Mouse (Mus musculus) G1E (cell line): ENCODE results near the gene Rbmy. TPM values are rescaled to one million over a fixed set of nuclear protein-coding genes. Genes with fewer than 3 reads are reported as not detected.
"Not testable (repeated sequence)": the region's sequence is repeated elsewhere in the genome, so short reads cannot be mapped to it uniquely, and the experiment has no call there.

Source experiments
- ATAC-seq: 2 replicates; pipeline ENCODE4 v1.8.0; 2016; ENCODE audit warnings: mild to moderate bottlenecking; ENCODE audit not compliant: insufficient number of reproducible peaks, poor library complexity, low FRiP score, severe bottlenecking; ENCODE audit errors: extremely low read depth
- DNase-seq: peaks from one replicate; pipeline ENCODE4 v3.0.0; 2012; ENCODE audit warnings: low spot score
- H3K27me3 ChIP-seq: 2 replicates; pipeline ENCODE4 v1.6.1; 2012; ENCODE audit warnings: mild to moderate bottlenecking, low read length, inconsistent platforms; ENCODE audit not compliant: insufficient read depth
- H3K36me3 ChIP-seq: replicated peaks from 2 replicates; pipeline ENCODE3; 2012; ENCODE audit warnings: mild to moderate bottlenecking, inconsistent platforms
- H3K4me1 ChIP-seq: 2 replicates; pipeline ENCODE4 v1.6.1; 2012; ENCODE audit warnings: low read depth, low read length, inconsistent platforms, mixed read lengths; ENCODE audit not compliant: insufficient read depth
- H3K4me3 ChIP-seq: 2 replicates; pipeline ENCODE4 v1.5.1; 2012; ENCODE audit warnings: low read depth, mild to moderate bottlenecking, inconsistent platforms, low read length, moderate library complexity, mixed read lengths
- H3K9me3 ChIP-seq: replicated peaks from 2 replicates; pipeline ENCODE4 v1.6.1; 2012; ENCODE audit warnings: inconsistent platforms
- polyA plus RNA-seq: library from polyadenylated mRNA; stranded (reverse); fragments of >175 nt; gene quantifications from 2 replicates; pipeline ENCODE4 v1.2.3, GENCODE M21; 2012
- total RNA-seq, 2 experiments: library from RNA; stranded (forward) in 1 of 2; stranded (reverse) in 1 of 2; fragments of 200-1000 nt in 1 of 2; fragments of >200 nt in 1 of 2; fragmentation: Nextera tagmentation in 1 of 2; gene quantifications; 2 replicates each; pipeline ENCODE4 v1.2.3; 2014 to 2017

Gene Rbmy
- total RNA-seq (2014; fragmentation: Nextera tagmentation) (not detected in 2 replicates), total RNA-seq (2017) (not detected in 2 replicates), polyA plus RNA-seq (not detected in 2 replicates)

GRCm38 (mm10) chrY:2830380-2830779 lies at the start of gene Rbmy, which contains the start of gene Gm10256:
TSS of gene Rbmy (plus strand) at chrY:2830680.
TSS of gene Gm10256 (plus strand) at chrY:2830699.
- not testable (repeated sequence) for H3K27me3 ChIP-seq, H3K9me3 ChIP-seq, ATAC-seq, H3K4me1 ChIP-seq, H3K36me3 ChIP-seq, H3K4me3 ChIP-seq, DNase-seq

- H3K36me3 ChIP-seq, H3K4me3 ChIP-seq, ATAC-seq, H3K9me3 ChIP-seq, DNase-seq, H3K27me3 ChIP-seq, H3K4me1 ChIP-seq: not testable (repeated sequence)
These were observed 34.4 kb upstream of the Rbmy start, which contains the start of gene Gm4064 for GRCm38 (mm10) chrY:2796105-2796504. TSS of gene Gm4064 (minus strand) at chrY:2796205.

Other genes with a start within 250 kb of the Rbmy start
- gene H2al2c, start 231.6 kb upstream of the Rbmy start, total RNA-seq (2014; fragmentation: Nextera tagmentation): not detected in 2 replicates
- not detected in 2 replicates for gene H2al2c, start 231.6 kb upstream of the Rbmy start, total RNA-seq (2017)
- gene H2al2c, start 231.6 kb upstream of the Rbmy start, polyA plus RNA-seq: not detected in 2 replicates
- not detected in 2 replicates for gene Sry, start 167.0 kb upstream of the Rbmy start, total RNA-seq (2014; fragmentation: Nextera tagmentation)
- not detected in 2 replicates for gene Sry, start 167.0 kb upstream of the Rbmy start, total RNA-seq (2017)
- gene Sry, start 167.0 kb upstream of the Rbmy start, polyA plus RNA-seq: not detected in 2 replicates
- not detected in 2 replicates for gene H2al2b, start 110.0 kb upstream of the Rbmy start, total RNA-seq (2014; fragmentation: Nextera tagmentation)
- gene H2al2b, start 110.0 kb upstream of the Rbmy start, total RNA-seq (2017): not detected in 2 replicates
- gene H2al2b, start 110.0 kb upstream of the Rbmy start, polyA plus RNA-seq: not detected in 2 replicates
- not detected in 2 replicates for gene Gm4064, start 34.5 kb upstream of the Rbmy start, total RNA-seq (2014; fragmentation: Nextera tagmentation)
- gene Gm4064, start 34.5 kb upstream of the Rbmy start, total RNA-seq (2017): not detected in 2 replicates
- gene Gm4064, start 34.5 kb upstream of the Rbmy start, polyA plus RNA-seq: not detected in 2 replicates
- not detected in 2 replicates for gene Gm10256, start within 50 bp of the Rbmy start, total RNA-seq (2014; fragmentation: Nextera tagmentation)
- gene Gm10256, start within 50 bp of the Rbmy start, total RNA-seq (2017): not detected in 2 replicates
- not detected in 2 replicates for gene Gm10256, start within 50 bp of the Rbmy start, polyA plus RNA-seq
- not detected in 2 replicates for gene Gm10352, start 70.3 kb downstream of the Rbmy start, total RNA-seq (2014; fragmentation: Nextera tagmentation)
- not detected in 2 replicates for gene Gm10352, start 70.3 kb downstream of the Rbmy start, total RNA-seq (2017)
- gene Gm10352, start 70.3 kb downstream of the Rbmy start, polyA plus RNA-seq: not detected in 2 replicates
- gene Gm29289, start 101.9 kb downstream of the Rbmy start, total RNA-seq (2014; fragmentation: Nextera tagmentation): not detected in 2 replicates
- gene Gm29289, start 101.9 kb downstream of the Rbmy start, total RNA-seq (2017): not detected in 2 replicates
- not detected in 2 replicates for gene Gm29289, start 101.9 kb downstream of the Rbmy start, polyA plus RNA-seq